In genomic region chr5:47982941-47983701, GRCm38 (mm10) we compare ENCODE assay signal across 9 mouse cellular contexts. TPM values are rescaled to one million over a fixed set of nuclear protein-coding genes. Genes with fewer than 3 reads are reported as not detected.
A peak's percentile ranks its signal among the peaks of the same experiment; 100 is the strongest.
DNase-seq lines count a peak whose midpoint lies in the region; ATAC-seq and TF ChIP-seq lines count a peak whose summit lies in the region.
"Had no signal": no experiment of that assay in that cellular context is flagged by ENCODE, and none has a peak within 500 bp of the region (broad histone marks: within the 10 kb centered on the region; RNA-seq: fewer than 3 reads in every experiment).

Gene Slit2, plus strand, starts transcription at chr5:47983138.

- no peak within 1 kb of the TSS for H3K27ac ChIP-seq in intestine, postnatal 0 days (ENCODE audit: low read depth, low read length)
- H3K27ac ChIP-seq in limb, embryonic 11.5 days (replicated peaks; ENCODE audit: low read depth, low read length) = 0 out of 2 replicates have a peak within 1 kb of the TSS, but pooled peaks have one; percentile 52
- peak within 1 kb of the TSS; percentile 86 for H3K27ac ChIP-seq in midbrain, embryonic 12.5 days (replicated peaks)
- H3K27ac ChIP-seq: macrophage had no signal

- TF ChIP-seq CTCF in intestine, postnatal 0 days (IDR thresholded peaks at IDR 0.05; ENCODE audit: low read depth) = no peak; the same call in 1 of the 2 replicates

- peak; percentile 22 for DNase-seq in adipocyte (ENCODE audit: low spot score)
- DNase-seq in embryo, embryonic 11 days = peak; percentile 90
- peak; percentile 97 for DNase-seq in limb, embryonic 11.5 days (ENCODE audit: low spot score)
- DNase-seq in spleen, postnatal 10 days (ENCODE audit: low spot score in 2 of 2) = peak; percentile 26 to 69
- DNase-seq in B cell, adult 2 months = no peak

- H3K4me1 ChIP-seq in intestine, postnatal 0 days (replicated peaks; ENCODE audit: control insufficient read depth, insufficient read depth, low read length) = peaks cover 4% of the 10 kb centered on the region; the same call in 1 of the 2 replicates
- peaks cover 13% of the 10 kb centered on the region for H3K4me1 ChIP-seq in limb, embryonic 11.5 days (ENCODE audit: control insufficient read depth, insufficient read depth, low read length)
- peaks cover 35% of the 10 kb centered on the region for H3K4me1 ChIP-seq in midbrain, embryonic 12.5 days

- peak within 1 kb of the TSS; percentile 98 for H3K4me2 ChIP-seq in intestine, postnatal 0 days (replicated peaks; ENCODE audit: low read depth)
- H3K4me2 ChIP-seq in limb, embryonic 11.5 days (ENCODE audit: low read depth, severe bottlenecking) = peak within 1 kb of the TSS; percentile 94
- peak within 1 kb of the TSS; percentile 97 for H3K4me2 ChIP-seq in midbrain, embryonic 12.5 days (replicated peaks)

- ATAC-seq in granulocyte monocyte progenitor cell, adult 5-6 weeks (replicated peaks; ENCODE audit: poor library complexity, severe bottlenecking) = peak; percentile 74
- ATAC-seq in intestine, postnatal 0 days = peak; percentile 95
- ATAC-seq in limb, embryonic 11.5 days (ENCODE audit: insufficient number of reproducible peaks, low FRiP score, low TSS enrichment, low read depth) = peak; percentile 88
- peak; percentile 86 for ATAC-seq in midbrain, embryonic 12.5 days (ENCODE audit: low FRiP score, low read depth)

- H3K4me3 ChIP-seq in intestine, postnatal 0 days (ENCODE audit: low read depth, low read length) = peak within 1 kb of the TSS; percentile 64
- peak within 1 kb of the TSS; percentile 59 for H3K4me3 ChIP-seq in limb, embryonic 11.5 days (ENCODE audit: low read depth, low read length)
- H3K4me3 ChIP-seq in midbrain, embryonic 12.5 days = peak within 1 kb of the TSS; percentile 73

- H3K9me3 ChIP-seq in intestine, postnatal 0 days (ENCODE audit: control insufficient read depth) = no peaks in the 10 kb centered on the region
- H3K9me3 ChIP-seq in limb, embryonic 11.5 days (ENCODE audit: control insufficient read depth, low read length) = no peaks in the 10 kb centered on the region
- no peaks in the 10 kb centered on the region for H3K9me3 ChIP-seq in midbrain, embryonic 12.5 days

- peaks cover 36% of the 10 kb centered on the region for H3K27me3 ChIP-seq in intestine, postnatal 0 days (replicated peaks; ENCODE audit: control insufficient read depth, insufficient read depth, low read length)
- H3K27me3 ChIP-seq in limb, embryonic 11.5 days (ENCODE audit: control insufficient read depth, insufficient read depth, low read length) = peaks cover 10% of the 10 kb centered on the region; the same call in 1 of the 2 replicates
- H3K27me3 ChIP-seq in midbrain, embryonic 12.5 days = peaks cover 23% of the 10 kb centered on the region

- H3K9ac ChIP-seq in intestine, postnatal 0 days (ENCODE audit: low read depth, low read length) = peak within 1 kb of the TSS; percentile 50
- H3K9ac ChIP-seq in limb, embryonic 11.5 days (ENCODE audit: low read length) = peak within 1 kb of the TSS; percentile 71
- peak within 1 kb of the TSS; percentile 78 for H3K9ac ChIP-seq in midbrain, embryonic 12.5 days (replicated peaks)

- WGBS in intestine, postnatal 0 days = under 1% methylated on average over 60 of the region's 66 CpGs
- WGBS in limb, embryonic 11.5 days = under 1% methylated on average over 57 of the region's 66 CpGs
- WGBS in midbrain, embryonic 12.5 days = 1% methylated on average over 65 of the region's 66 CpGs

- H3K36me3 ChIP-seq in intestine, postnatal 0 days (ENCODE audit: control insufficient read depth, insufficient read depth) = no peaks in the 10 kb centered on the region
- H3K36me3 ChIP-seq in limb, embryonic 11.5 days (ENCODE audit: control insufficient read depth, insufficient read depth, low read length) = no peaks in the 10 kb centered on the region
- no peaks in the 10 kb centered on the region for H3K36me3 ChIP-seq in midbrain, embryonic 12.5 days

RNA-seq across cellular contexts. Expression of gene Slit2, which starts in this region (rescaled TPM):
- 0.28 TPM in 1 of 2 replicates, not detected in the other for total RNA-seq in granulocyte monocyte progenitor cell, adult 5-6 weeks (2014; fragmentation: Nextera tagmentation)
- total RNA-seq in granulocyte monocyte progenitor cell, adult 5-6 weeks (2017) = not detected in 2 replicates
- polyA plus RNA-seq in intestine, postnatal 0 days (2015; fragmentation: Nextera tagmentation; extraction: Ambion mirVana) = 4.6 and 4.9 TPM in 2 replicates
- 12.8 and 16.4 TPM in 2 replicates for polyA plus RNA-seq in limb, embryonic 11.5 days (2014; fragmentation: Nextera tagmentation; extraction: Ambion mirVana)
- polyA plus RNA-seq in midbrain, embryonic 12.5 days (2016; fragmentation: Nextera tagmentation; extraction: Ambion mirVana) = 48.3 and 56.9 TPM in 2 replicates
- polyA plus RNA-seq: macrophage had no signal

Comparison
In these comparisons a context has a peak if more than half of its experiments do, and no peak if none do; other contexts are left out.
1. Peak in ATAC-seq in granulocyte monocyte progenitor cell, adult 5-6 weeks; RNA of the gene not detected or under 1 TPM.
2. DNase-seq: peak in adipocyte (single experiment), embryo, embryonic 11 days (single experiment), limb, embryonic 11.5 days (single experiment) and spleen, postnatal 10 days (2 of 2); none in B cell, adult 2 months (0 of 2).
3. Peak in every context shown above with its lines, with median percentiles within 50 percentile points of each other: ATAC-seq, H3K4me2 ChIP-seq, H3K4me3 ChIP-seq and H3K9ac ChIP-seq.